Mouse (Mus musculus) E14TG2a.4 (cell line): ENCODE data around the gene Ust.

Experiments used
- CTCF ChIP-seq: conservative IDR thresholded peaks from 2 replicates; pipeline ENCODE4 v1.5.1; 2014; ENCODE audit warnings: low read length
- NANOG ChIP-seq: IDR thresholded peaks from 2 replicates; pipeline ENCODE4 v1.6.1; 2014; ENCODE audit warnings: borderline replicate concordance, low read length, mixed read lengths

DNA sequence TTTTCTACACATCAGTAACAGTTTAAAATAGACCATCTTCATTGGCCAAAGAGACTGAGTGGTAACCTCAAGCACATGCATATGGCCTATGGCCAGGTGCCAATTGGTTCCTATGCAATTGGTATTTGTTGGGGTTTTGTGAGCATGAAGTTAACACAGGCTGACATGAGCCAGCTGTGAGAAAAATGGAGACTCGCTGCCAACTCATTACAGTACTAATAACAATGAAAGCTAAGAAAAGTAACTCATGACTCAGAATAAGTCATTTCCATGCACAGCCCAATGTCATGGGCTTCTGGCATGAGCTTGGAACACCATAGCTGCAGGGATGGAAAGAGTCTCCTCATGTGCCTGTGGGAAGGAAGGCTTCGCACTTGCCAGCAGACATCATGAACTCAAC is 86.8 kb downstream of the Ust start:
- no peak for TF ChIP-seq CTCF
- no peak for TF ChIP-seq NANOG
